Mouse (Mus musculus) midbrain, embryonic 14.5 days (tissue): ENCODE measurements at regions not wholly inside any gene's neighbourhood (a gene's known extent, or its start where the extent isn't known, plus 50 kb on each side); places are given as distances from the start of the nearest gene placed in this dataset.

ENCODE experiments used
- ATAC-seq: fragments of 200-750 bp; cut with Nextera tagmentation; 2 replicates; pipeline ENCODE4 v1.8.0; 2017; ENCODE audit warnings: moderate number of reproducible peaks, moderate library complexity; ENCODE audit not compliant: low FRiP score, low TSS enrichment
- DNase-seq: peaks from one replicate; pipeline ENCODE4 v3.0.0-alpha.2; 2015
- H3K27ac ChIP-seq: fragments of 300-500 bp; sonication (generic); replicated peaks from 2 replicates; pipeline ENCODE4 v1.5.1; 2014; ENCODE audit warnings: mild to moderate bottlenecking, low read depth, low read length, moderate library complexity
- H3K27me3 ChIP-seq: fragments of 300-500 bp; sonication (generic); 2 replicates; pipeline ENCODE4 v1.6.1; 2014; ENCODE audit warnings: low read length, control low read depth, mixed read lengths; ENCODE audit not compliant: control insufficient read depth, insufficient read depth
- H3K36me3 ChIP-seq: fragments of 300-500 bp; sonication (generic); 2 replicates; pipeline ENCODE4 v1.6.1; 2014; ENCODE audit warnings: low read length, control low read depth; ENCODE audit not compliant: control insufficient read depth, insufficient read depth
- H3K4me1 ChIP-seq: fragments of 300-500 bp; sonication (generic); 2 replicates; pipeline ENCODE4 v1.6.1; 2014; ENCODE audit warnings: mild to moderate bottlenecking, antibody characterized with exemption, low read length, control low read depth; ENCODE audit not compliant: control insufficient read depth, insufficient read depth
- H3K4me2 ChIP-seq: fragments of 300-500 bp; sonication (generic); 2 replicates; pipeline ENCODE4 v1.6.1; 2014; ENCODE audit warnings: mild to moderate bottlenecking, low read length, moderate library complexity
- H3K4me3 ChIP-seq: fragments of 300-500 bp; sonication (generic); replicated peaks from 2 replicates; pipeline ENCODE4 v1.5.1; 2014; ENCODE audit warnings: low read depth, low read length
- H3K9ac ChIP-seq: fragments of 300-500 bp; sonication (generic); replicated peaks from 2 replicates; pipeline ENCODE4 v1.6.1; 2014; ENCODE audit warnings: mild to moderate bottlenecking, low read length, moderate library complexity
- H3K9me3 ChIP-seq: fragments of 300-500 bp; sonication (generic); 2 replicates; pipeline ENCODE4 v1.6.1; 2016; ENCODE audit warnings: low read length, control low read depth, mixed read lengths; ENCODE audit not compliant: control insufficient read depth
- WGBS: fragments of 180-500 bp; shearing (Covaris S2); extraction: QIAGEN DNeasy Blood & Tissue Kit; methylation state at CpG from one replicate; pipeline ENCODE4 v1.1.7; 2014; 5-methylcytosine and 5-hydroxymethylcytosine counted together

DNA sequence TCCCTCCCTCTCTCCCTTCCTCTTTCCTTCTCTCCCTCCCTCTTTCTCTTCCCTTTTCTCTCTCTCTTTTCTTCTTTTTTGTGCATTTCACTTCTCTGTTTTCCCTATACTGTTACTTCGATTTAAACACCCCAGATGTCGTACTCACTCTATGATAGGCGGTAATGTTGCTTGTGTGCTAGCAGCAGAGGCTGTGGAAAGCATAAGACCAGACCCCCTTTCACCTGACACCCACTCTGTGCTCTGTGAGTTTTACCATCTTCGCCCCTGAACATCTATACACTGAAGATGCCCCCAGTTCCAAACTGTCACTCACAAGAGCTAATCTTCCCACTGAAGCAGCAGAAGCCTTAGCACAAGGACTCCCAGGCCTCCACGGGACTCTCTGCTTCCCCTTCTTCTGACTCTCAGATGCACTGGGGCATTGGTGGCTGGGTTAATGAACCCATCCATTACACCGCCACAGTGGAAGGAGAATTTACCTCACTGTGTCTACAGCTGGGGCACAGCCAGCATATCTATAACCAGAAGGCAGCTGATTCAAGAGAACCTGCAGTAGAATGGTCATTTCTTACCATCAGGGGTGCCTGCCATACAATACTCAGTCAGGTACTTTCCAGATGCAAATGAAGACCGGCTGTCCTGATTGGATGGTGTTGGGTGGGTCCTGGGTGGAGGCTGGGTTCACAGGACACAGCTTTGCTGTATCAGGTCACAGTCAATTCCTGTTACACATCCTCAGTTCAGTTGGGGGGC lies 194.0 kb upstream of the Runx1 start:
- Histone ChIP-seq H3K36me3 (no peaks in the 10 kb centered on the region), H3K4me3 (no peak overlapping the region), H3K4me1 (no peaks in the 10 kb centered on the region), H3K9me3 (no peaks in the 10 kb centered on the region), H3K9ac (no peak overlapping the region), H3K27me3 (no peaks in the 10 kb centered on the region), H3K27ac (no peak overlapping the region), H3K4me2 (no peak overlapping the region)
- DNase-seq (no peak), ATAC-seq (no peak)
- 75% methylated on average over 7 of the region's 7 CpGs for WGBS

DNA sequence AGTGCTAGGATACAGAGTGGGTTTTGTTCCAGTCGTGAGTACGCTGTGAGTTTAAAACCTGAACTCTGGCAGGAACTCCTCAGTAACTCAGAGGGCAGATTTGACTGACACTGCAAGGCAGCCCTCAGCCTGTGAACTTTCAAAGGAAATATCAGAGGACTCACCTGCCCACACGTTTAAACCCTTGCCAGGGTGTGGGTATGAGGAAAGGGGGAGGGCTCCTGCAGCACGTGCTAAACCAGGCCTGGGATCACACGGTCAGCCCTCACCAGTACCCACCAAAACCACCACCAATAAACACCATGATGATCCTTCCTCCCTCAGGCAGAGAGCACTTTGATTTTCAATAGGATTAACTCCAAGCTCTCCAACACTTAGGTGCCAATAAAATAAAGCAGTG lies 192.8 kb upstream of the Runx1 start:
- Histone ChIP-seq H3K27ac (no peak overlapping the region), H3K36me3 (no peaks in the 10 kb centered on the region), H3K9me3 (no peaks in the 10 kb centered on the region), H3K27me3 (no peaks in the 10 kb centered on the region), H3K4me2 (no peak overlapping the region), H3K4me1 (no peaks in the 10 kb centered on the region), H3K9ac (no peak overlapping the region), H3K4me3 (no peak overlapping the region)
- ATAC-seq (no peak), DNase-seq (no peak)
- WGBS, result 54% methylated on average over 5 of the region's 5 CpGs

DNA sequence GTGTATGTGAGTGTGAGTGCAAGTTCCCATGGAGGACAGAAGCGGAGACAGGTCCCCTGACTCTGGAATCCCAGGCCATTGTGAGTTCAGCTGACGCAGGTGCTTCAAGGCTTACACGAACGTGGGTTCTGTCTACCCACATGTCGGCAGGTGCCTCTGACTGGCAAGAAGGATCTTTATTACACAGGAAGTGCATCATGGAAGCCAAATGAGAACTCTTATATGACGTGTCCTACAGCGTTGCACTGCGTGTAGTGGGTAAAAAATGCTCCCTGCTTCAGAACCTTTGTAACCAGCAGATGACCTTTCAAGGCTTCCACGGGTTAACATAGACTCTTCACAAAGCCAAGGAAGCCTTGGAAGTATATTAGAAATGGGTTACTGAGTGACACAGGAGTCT lies 191.1 kb upstream of the Runx1 start:
- Histone ChIP-seq H3K27me3 (no peaks in the 10 kb centered on the region), H3K4me2 (no peak overlapping the region), H3K4me3 (no peak overlapping the region), H3K4me1 (no peaks in the 10 kb centered on the region), H3K36me3 (no peaks in the 10 kb centered on the region), H3K27ac (no peak overlapping the region), H3K9ac (no peak overlapping the region), H3K9me3 (no peaks in the 10 kb centered on the region)
- ATAC-seq (no peak), DNase-seq (no peak)
- 92% methylated on average over 9 of the region's 9 CpGs for WGBS

DNA sequence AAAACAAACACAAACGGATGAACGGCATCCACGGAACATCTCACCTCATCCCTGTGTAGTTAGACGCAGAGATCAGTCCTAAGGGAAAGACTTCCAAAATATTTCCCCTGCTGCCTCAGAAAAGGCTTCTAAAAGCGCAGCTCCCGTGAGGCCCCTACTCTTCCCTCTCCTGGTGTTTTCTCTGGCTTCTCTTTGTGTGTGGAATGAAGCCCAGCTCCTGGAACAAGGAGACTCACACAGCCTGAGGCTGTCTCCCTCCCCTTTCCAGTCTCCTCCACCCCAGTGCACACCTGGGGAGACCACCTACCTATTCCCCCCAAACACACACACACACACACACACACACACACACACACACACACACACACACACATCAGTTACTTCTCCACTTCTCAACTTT lies 189.7 kb upstream of the Runx1 start:
- no peak for DNase-seq
- WGBS, result 64% methylated on average over 6 of the region's 6 CpGs
- H3K36me3 ChIP-seq, result no peaks in the 10 kb centered on the region

DNA sequence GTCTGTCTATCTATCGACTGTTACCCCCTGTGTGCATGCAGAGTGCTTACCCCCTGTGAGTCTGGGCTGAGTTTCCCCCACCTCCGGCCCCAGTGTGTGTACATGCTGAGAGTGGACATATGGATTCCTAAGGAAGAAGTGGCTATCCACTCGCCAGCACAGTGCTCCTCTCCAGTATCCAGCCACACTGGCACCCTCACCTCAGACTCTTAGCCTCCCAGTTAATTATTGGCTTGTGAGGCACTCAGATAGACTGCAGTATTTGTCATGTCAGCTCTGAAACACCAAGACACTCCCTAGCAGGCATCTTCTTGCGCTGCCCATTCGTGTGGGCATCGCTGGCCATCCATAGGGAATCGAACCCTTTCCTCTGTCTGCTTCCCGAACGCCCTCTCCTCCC lies 189.0 kb upstream of the Runx1 start:
- no peak for DNase-seq
- H3K9ac ChIP-seq, result no peak overlapping the region
- H3K4me2 ChIP-seq, result no peak overlapping the region
- no peak overlapping the region for H3K4me3 ChIP-seq
- H3K36me3 ChIP-seq, result no peaks in the 10 kb centered on the region
- H3K4me1 ChIP-seq, result no peaks in the 10 kb centered on the region
- H3K27me3 ChIP-seq, result no peaks in the 10 kb centered on the region
- no peaks in the 10 kb centered on the region for H3K9me3 ChIP-seq
- H3K27ac ChIP-seq, result no peak overlapping the region
- WGBS, result 91% methylated on average over 9 of the region's 9 CpGs
- ATAC-seq, result no peak

More for the DNA sequence above, 189.7 kb upstream of the Runx1 start:
- H3K9ac ChIP-seq, result no peak overlapping the region
- no peak overlapping the region for H3K4me2 ChIP-seq
- H3K27me3 ChIP-seq, result no peaks in the 10 kb centered on the region
- H3K9me3 ChIP-seq, result no peaks in the 10 kb centered on the region
- no peak overlapping the region for H3K4me3 ChIP-seq
- H3K27ac ChIP-seq, result no peak overlapping the region
- no peak for ATAC-seq
- no peaks in the 10 kb centered on the region for H3K4me1 ChIP-seq

DNA sequence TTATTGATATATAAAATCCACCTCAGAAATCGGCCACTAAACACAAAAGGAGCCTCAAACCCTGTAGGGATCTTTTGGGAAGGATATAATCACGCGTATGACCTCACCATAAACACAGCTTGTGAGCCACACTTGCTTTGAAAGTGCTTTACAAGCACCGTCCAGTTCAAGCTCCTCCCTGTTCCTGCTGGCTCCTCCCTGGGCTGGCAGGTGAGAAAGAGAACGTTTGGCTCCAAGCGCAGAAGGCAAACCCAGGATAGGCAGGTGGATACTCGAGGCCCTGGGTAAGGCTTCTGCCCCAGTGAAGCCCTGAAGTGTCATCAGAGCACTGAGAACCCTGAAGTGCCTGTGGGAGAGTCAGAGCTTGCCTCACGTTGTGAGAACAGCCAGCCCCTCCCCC lies 187.9 kb upstream of the Runx1 start:
- no peak overlapping the region for H3K4me3 ChIP-seq
- no peak for DNase-seq
- H3K4me2 ChIP-seq, result no peak overlapping the region
- ATAC-seq, result no peak
- H3K27me3 ChIP-seq, result no peaks in the 10 kb centered on the region
- 57% methylated on average over 8 of the region's 8 CpGs for WGBS
- H3K27ac ChIP-seq, result no peak overlapping the region
- H3K4me1 ChIP-seq, result no peaks in the 10 kb centered on the region
- H3K9ac ChIP-seq, result no peak overlapping the region
- H3K9me3 ChIP-seq, result no peaks in the 10 kb centered on the region
- H3K36me3 ChIP-seq, result no peaks in the 10 kb centered on the region

DNA sequence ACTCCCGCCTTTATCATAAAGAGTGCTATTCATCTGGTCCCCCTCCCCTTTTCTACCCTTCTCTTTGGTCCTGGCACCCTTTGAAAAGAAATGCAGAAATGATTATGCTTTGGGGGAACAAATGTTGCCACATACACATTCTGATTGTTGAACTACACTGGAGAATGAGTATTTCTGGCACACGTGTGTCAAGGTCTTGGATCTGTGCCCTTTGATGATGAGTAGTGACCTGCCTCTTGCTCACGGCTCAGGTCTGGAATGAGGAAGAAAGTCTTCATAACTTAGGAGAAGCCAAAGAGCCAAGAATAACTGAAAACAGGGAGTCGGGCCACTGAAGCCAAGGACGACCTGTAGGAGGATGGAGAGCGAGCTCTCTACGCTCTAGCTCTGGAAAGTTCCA lies 187.3 kb upstream of the Runx1 start:
- Histone ChIP-seq H3K36me3 (no peaks in the 10 kb centered on the region), H3K4me1 (no peaks in the 10 kb centered on the region), H3K4me3 (no peak overlapping the region), H3K27ac (no peak overlapping the region), H3K27me3 (no peaks in the 10 kb centered on the region), H3K9me3 (no peaks in the 10 kb centered on the region), H3K9ac (no peak overlapping the region), H3K4me2 (no peak overlapping the region)
- WGBS, result 90% methylated on average over 7 of the region's 7 CpGs
- no peak for ATAC-seq
- no peak for DNase-seq

DNA sequence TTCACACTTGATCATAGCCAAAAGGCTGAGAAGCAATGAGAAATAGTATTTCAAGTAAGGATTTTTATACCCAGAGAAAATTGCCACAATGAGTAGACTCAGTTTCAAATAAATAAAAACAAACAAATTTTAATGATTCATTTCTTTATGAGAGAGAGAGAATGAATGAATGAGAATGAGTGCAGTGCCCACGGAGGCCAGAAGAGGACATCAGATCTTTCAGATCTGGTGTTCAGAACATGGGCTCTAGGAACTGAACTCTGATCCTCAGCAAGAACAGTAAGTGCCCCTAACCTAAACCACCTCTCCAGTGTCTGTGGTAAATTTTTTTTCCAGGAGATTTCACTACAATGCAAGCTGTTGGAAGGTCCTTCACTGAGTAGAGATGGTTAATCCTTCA lies 185.5 kb upstream of the Runx1 start:
- Histone ChIP-seq H3K4me2 (no peak overlapping the region), H3K4me1 (peaks cover 4% of the 10 kb centered on the region), H3K9me3 (no peaks in the 10 kb centered on the region), H3K4me3 (no peak overlapping the region), H3K27me3 (0 out of 2 replicates have a peak, but pooled peaks cover 3% of the 10 kb centered on the region), H3K27ac (no peak overlapping the region), H3K9ac (no peak overlapping the region), H3K36me3 (no peaks in the 10 kb centered on the region)
- ATAC-seq (no peak), DNase-seq (no peak)
- 93% methylated on average over 1 of the region's 1 CpGs for WGBS

DNA sequence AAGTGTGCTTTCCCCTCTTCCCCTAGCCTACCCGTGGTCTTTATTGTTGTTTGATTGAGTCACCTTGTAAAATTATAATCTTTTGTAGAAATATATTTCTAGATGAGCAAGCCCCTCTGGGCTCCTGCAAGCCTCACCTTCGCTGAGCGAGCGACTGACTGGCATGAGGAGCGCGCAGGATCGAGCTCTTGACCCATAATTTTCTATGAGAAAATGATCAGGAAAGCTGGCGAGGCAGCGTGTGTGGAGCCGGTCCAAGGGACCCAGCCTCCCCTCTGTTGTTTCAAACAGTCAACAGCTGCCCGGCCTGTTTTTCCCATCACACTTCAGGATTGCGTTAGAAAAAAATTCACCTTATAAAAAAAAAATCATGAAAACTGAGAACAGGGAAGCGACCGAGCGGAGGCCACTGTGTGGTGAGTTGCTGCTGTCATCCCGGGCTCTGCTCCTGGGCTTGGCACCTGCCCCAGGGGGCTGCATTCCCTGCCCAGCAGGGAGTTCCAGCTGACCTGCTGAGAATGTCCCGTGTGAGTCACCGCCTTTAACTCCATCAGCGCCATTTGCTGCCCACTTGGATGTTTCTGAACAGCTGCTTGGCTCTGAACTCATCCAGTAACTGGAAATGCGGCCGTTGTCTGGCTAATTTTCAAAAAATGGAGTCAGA lies 180.5 kb upstream of the Runx1 start:
- Histone ChIP-seq H3K36me3 (no peaks in the 10 kb centered on the region), H3K9ac (no peak overlapping the region), H3K27me3 (0 out of 2 replicates have a peak, but pooled peaks cover 3% of the 10 kb centered on the region), H3K27ac (no peak overlapping the region), H3K4me3 (no peak overlapping the region; the same call in 1 of the 2 replicates), H3K9me3 (no peaks in the 10 kb centered on the region), H3K4me1 (peaks cover 11% of the 10 kb centered on the region), H3K4me2 (peak overlapping the region; percentile 43)
- no peak for ATAC-seq
- peak; percentile 40 for DNase-seq
- WGBS, result 6% methylated on average over 21 of the region's 21 CpGs
